Mouse (Mus musculus) intestine, embryonic 14.5 days (tissue): Measurements from ENCODE around the gene Zbtb5. TPM values are rescaled to one million over a fixed set of nuclear protein-coding genes. Genes with fewer than 3 reads are reported as not detected.
A peak's percentile ranks its signal among the peaks of the same experiment; 100 is the strongest.
"Not testable (repeated sequence)": the region's sequence is repeated elsewhere in the genome, so short reads cannot be mapped to it uniquely, and the experiment has no call there.

Source experiments
- ATAC-seq: fragments of 200-750 bp; cut with Nextera tagmentation; replicated peaks from 2 replicates; pipeline ENCODE4 v1.8.0; 2017; ENCODE audit warnings: low read depth, moderate number of reproducible peaks, moderate TSS enrichment, moderate library complexity; ENCODE audit not compliant: low FRiP score, low TSS enrichment
- DNase-seq: peaks from one replicate; pipeline ENCODE4 v3.0.0-alpha.2; 2018; ENCODE audit warnings: low spot score
- H3K27ac ChIP-seq: fragments of 300-500 bp; sonication (generic); 2 replicates; pipeline ENCODE4 v1.5.1; 2014; ENCODE audit warnings: low read depth, mild to moderate bottlenecking, control low read depth
- H3K27me3 ChIP-seq: fragments of 300-500 bp; sonication (generic); replicated peaks from 2 replicates; pipeline ENCODE4 v1.6.1; 2014; ENCODE audit warnings: low read length, control low read depth; ENCODE audit not compliant: control insufficient read depth, insufficient read depth
- H3K36me3 ChIP-seq: fragments of 300-500 bp; sonication (generic); 2 replicates; pipeline ENCODE4 v1.6.1; 2014; ENCODE audit warnings: low read length, control low read depth; ENCODE audit not compliant: control insufficient read depth, insufficient read depth
- H3K4me1 ChIP-seq: fragments of 300-500 bp; sonication (generic); replicated peaks from 2 replicates; pipeline ENCODE4 v1.6.1; 2014; ENCODE audit warnings: low read length, control low read depth, mixed read lengths; ENCODE audit not compliant: control insufficient read depth, insufficient read depth
- H3K4me2 ChIP-seq: fragments of 300-500 bp; sonication (generic); 2 replicates; pipeline ENCODE4 v1.6.1; 2014; ENCODE audit warnings: low read length
- H3K4me3 ChIP-seq: fragments of 300-500 bp; sonication (generic); 2 replicates; pipeline ENCODE4 v1.5.1; 2014; ENCODE audit warnings: low read depth, low read length, control low read depth, mixed read lengths
- H3K9ac ChIP-seq: fragments of 300-500 bp; sonication (generic); 2 replicates; pipeline ENCODE4 v1.6.1; 2014; ENCODE audit warnings: mild to moderate bottlenecking, low read length
- H3K9me3 ChIP-seq: fragments of 300-500 bp; sonication (generic); 2 replicates; pipeline ENCODE4 v1.6.1; 2016; ENCODE audit warnings: low read length, control low read depth; ENCODE audit not compliant: control insufficient read depth
- whole genome bisulfite sequencing: fragments of 180-500 bp; shearing (Covaris S2); extraction: QIAGEN DNeasy Blood & Tissue Kit; methylation state at CpG from one replicate; pipeline ENCODE4 v1.1.7; 2014; 5-methylcytosine and 5-hydroxymethylcytosine counted together
- polyA plus RNA-seq: library from polyadenylated mRNA; unstranded; fragments of >200 nt; fragmentation: Nextera tagmentation; extraction: Ambion mirVana; gene quantifications from 2 replicates; pipeline ENCODE4 v1.2.1, GENCODE M21; 2014

The Zbtb5 gene
- polyA plus RNA-seq, 1 experiment from 2014 or later, result 21.4 TPM

DNA sequence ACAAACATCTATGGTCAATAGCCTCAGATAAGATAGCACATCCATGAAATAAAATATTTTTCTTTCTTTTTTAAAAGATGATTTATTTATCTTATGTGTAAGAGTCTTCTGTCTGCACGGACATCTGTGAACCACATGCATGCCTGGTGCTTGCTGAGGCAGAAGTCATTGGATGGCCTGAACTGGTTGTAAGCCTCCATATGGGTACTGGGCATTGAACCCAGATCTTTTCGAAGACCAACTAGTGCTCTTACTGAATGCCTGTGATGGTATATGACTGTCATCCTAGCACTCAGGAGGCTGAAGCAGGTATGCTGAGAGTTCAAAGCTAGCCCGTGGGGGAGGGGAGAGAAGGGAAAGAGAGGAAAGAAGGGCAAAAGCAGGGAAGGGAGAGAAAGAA is 14.1 kb downstream of the Zbtb5 start:
- 84% methylated on average over 3 of the region's 3 CpGs for WGBS
- ATAC-seq, result no peak
- no peak overlapping the region for H3K27ac ChIP-seq
- no peaks in the 10 kb centered on the region for H3K27me3 ChIP-seq
- H3K9me3 ChIP-seq, result no peaks in the 10 kb centered on the region
- no peak overlapping the region for H3K9ac ChIP-seq
- H3K4me1 ChIP-seq, result no peaks in the 10 kb centered on the region
- H3K4me3 ChIP-seq, result no peak overlapping the region
- DNase-seq, result no peak
- H3K36me3 ChIP-seq, result peaks cover 17% of the 10 kb centered on the region
- no peak overlapping the region for H3K4me2 ChIP-seq

DNA sequence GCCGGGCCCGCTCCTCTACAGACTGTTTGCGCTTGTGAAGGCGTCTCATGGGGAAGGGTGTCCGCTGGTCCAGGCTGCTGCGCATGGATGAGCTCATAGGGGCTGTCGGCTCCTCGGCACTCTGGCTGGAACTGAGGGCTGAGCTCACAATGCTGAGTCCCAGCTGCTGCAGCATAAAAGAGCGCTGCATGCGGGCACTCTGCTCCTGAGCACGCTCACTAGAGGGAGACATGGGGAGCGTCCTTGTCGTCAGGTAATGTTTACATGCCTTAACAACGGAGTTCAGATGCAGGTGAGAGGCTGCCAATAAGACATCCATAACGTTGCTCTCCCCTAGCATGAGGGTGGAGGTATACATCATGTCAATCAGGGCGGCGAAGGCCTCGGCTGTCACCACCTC is 17.4 kb downstream of the Zbtb5 start:
- Histone ChIP-seq H3K4me1 (no peaks in the 10 kb centered on the region), H3K9ac (no peak overlapping the region), H3K27ac (no peak overlapping the region), H3K4me2 (no peak overlapping the region), H3K36me3 (peaks cover 39% of the 10 kb centered on the region), H3K4me3 (no peak overlapping the region), H3K9me3 (no peaks in the 10 kb centered on the region), H3K27me3 (no peaks in the 10 kb centered on the region)
- DNase-seq, result no peak
- 84% methylated on average over 18 of the region's 18 CpGs for WGBS
- ATAC-seq, result no peak

- DNase-seq, result no peak
- ATAC-seq, result no peak
- 89% methylated on average over 9 of the region's 9 CpGs for WGBS
Measured at GRCm38 (mm10) chr4:44993847-44994246, 18.4 kb downstream of the Zbtb5 start.

GRCm38 (mm10) chr4:44993179-44993578 is 19.0 kb downstream of the Zbtb5 start:
- not testable (repeated sequence) for ATAC-seq, H3K9ac ChIP-seq, H3K27me3 ChIP-seq, H3K4me2 ChIP-seq, H3K4me3 ChIP-seq, H3K27ac ChIP-seq, DNase-seq, H3K9me3 ChIP-seq, H3K4me1 ChIP-seq
- peaks cover 55% of the 10 kb centered on the region for H3K36me3 ChIP-seq
- WGBS, result 72% methylated on average over 14 of the region's 14 CpGs

More at GRCm38 (mm10) chr4:44993847-44994246, 18.4 kb downstream of the Zbtb5 start:
- Histone ChIP-seq H3K4me1 (no peaks in the 10 kb centered on the region), H3K9me3 (no peaks in the 10 kb centered on the region), H3K36me3 (peaks cover 48% of the 10 kb centered on the region), H3K9ac (no peak overlapping the region), H3K27me3 (no peaks in the 10 kb centered on the region), H3K4me3 (no peak overlapping the region), H3K4me2 (no peak overlapping the region), H3K27ac (no peak overlapping the region)

- not testable (repeated sequence) for H3K4me2 ChIP-seq, ATAC-seq, H3K27me3 ChIP-seq, H3K27ac ChIP-seq, DNase-seq, H3K9ac ChIP-seq, H3K4me3 ChIP-seq, H3K4me1 ChIP-seq, H3K9me3 ChIP-seq
- peaks cover 62% of the 10 kb centered on the region for H3K36me3 ChIP-seq
- 94% methylated on average over 11 of the region's 11 CpGs for WGBS
Measured at GRCm38 (mm10) chr4:44992330-44992729, 19.9 kb downstream of the Zbtb5 start.

- no peak overlapping the region for H3K4me2 ChIP-seq
- no peaks in the 10 kb centered on the region for H3K9me3 ChIP-seq
- no peak overlapping the region for H3K9ac ChIP-seq
- no peak overlapping the region for H3K27ac ChIP-seq
- ATAC-seq, result no peak
- no peak for DNase-seq
- H3K4me1 ChIP-seq, result no peaks in the 10 kb centered on the region
- H3K27me3 ChIP-seq, result no peaks in the 10 kb centered on the region
- H3K4me3 ChIP-seq, result no peak overlapping the region
- H3K36me3 ChIP-seq, result peaks cover 64% of the 10 kb centered on the region
- 93% methylated on average over 5 of the region's 5 CpGs for WGBS
Measured at GRCm38 (mm10) chr4:44990560-44990959, 21.7 kb downstream of the Zbtb5 start.

- H3K27me3 ChIP-seq, result no peaks in the 10 kb centered on the region
- ATAC-seq (no peak), DNase-seq (no peak)
- no peak overlapping the region for H3K9ac ChIP-seq
- no peak overlapping the region for H3K4me3 ChIP-seq
- H3K4me2 ChIP-seq, result peak overlapping the region; percentile 24
- no peak overlapping the region for H3K27ac ChIP-seq
- H3K9me3 ChIP-seq, result no peaks in the 10 kb centered on the region
- peaks cover 21% of the 10 kb centered on the region for H3K36me3 ChIP-seq
- WGBS, result 69% methylated on average over 10 of the region's 10 CpGs
- H3K4me1 ChIP-seq, result peaks cover 9% of the 10 kb centered on the region
Measured at GRCm38 (mm10) chr4:44983131-44983740, 29.0 kb downstream of the Zbtb5 start.

- H3K9ac ChIP-seq, result no peak overlapping the region
Measured at GRCm38 (mm10) chr4:44982440-44983130, 29.6 kb downstream of the Zbtb5 start.

DNA sequence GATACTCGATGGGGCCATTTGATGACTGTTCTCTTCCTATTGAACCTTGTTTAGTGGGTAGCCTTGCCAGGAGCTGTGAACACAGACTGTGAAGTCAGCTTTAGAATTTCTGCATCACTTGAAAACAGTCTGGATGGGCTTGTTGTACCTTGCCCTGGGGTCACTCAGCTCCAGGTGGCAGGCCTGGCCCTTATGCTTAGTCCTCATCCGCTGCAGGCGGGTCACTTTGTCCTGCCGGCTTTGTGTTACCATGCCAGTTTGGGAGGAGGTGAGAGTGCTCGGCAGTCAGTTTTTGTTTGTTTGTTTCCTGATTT is 30.3 kb downstream of the Zbtb5 start:
- 0 out of 2 replicates have a peak, but pooled peaks cover 11% of the 10 kb centered on the region for H3K36me3 ChIP-seq
- WGBS, result 39% methylated on average over 5 of the region's 5 CpGs
- no peaks in the 10 kb centered on the region for H3K9me3 ChIP-seq
- no peak overlapping the region for H3K27ac ChIP-seq
- peak overlapping the region; percentile 78 for H3K9ac ChIP-seq
- H3K27me3 ChIP-seq, result no peaks in the 10 kb centered on the region
- H3K4me2 ChIP-seq, result peak overlapping the region; percentile 90
- DNase-seq, result no peak
- H3K4me3 ChIP-seq, result peak overlapping the region; percentile 77
- H3K4me1 ChIP-seq, result peaks cover 9% of the 10 kb centered on the region
- ATAC-seq, result no peak

More at GRCm38 (mm10) chr4:44982440-44983130, 29.6 kb downstream of the Zbtb5 start:
- no peaks in the 10 kb centered on the region for H3K27me3 ChIP-seq
- H3K36me3 ChIP-seq, result peaks cover 16% of the 10 kb centered on the region
- no peak overlapping the region for H3K27ac ChIP-seq
- H3K4me2 ChIP-seq, result peak overlapping the region; percentile 90
- no peaks in the 10 kb centered on the region for H3K9me3 ChIP-seq
- H3K4me3 ChIP-seq, result no peak overlapping the region
- WGBS, result 65% methylated on average over 11 of the region's 11 CpGs
- peaks cover 9% of the 10 kb centered on the region for H3K4me1 ChIP-seq
- ATAC-seq (no peak), DNase-seq (no peak)
